Mouse (Mus musculus) bone marrow, adult 2 months (tissue): ENCODE results near the gene Zfp775.

Source experiments
- CTCF ChIP-seq: fragments of 200-500 bp; IDR thresholded peaks from 2 replicates; pipeline ENCODE4 v1.5.1; 2011; ENCODE audit warnings: low read length, control low read depth; ENCODE audit not compliant: control insufficient read depth, insufficient read depth
- POLR2A ChIP-seq: fragments of 200-500 bp; IDR thresholded peaks from 2 replicates; pipeline ENCODE4 v1.6.1; 2011; ENCODE audit warnings: low read depth, mild to moderate bottlenecking, control low read depth, low read length, borderline replicate concordance; ENCODE audit not compliant: control insufficient read depth

- TF ChIP-seq CTCF (no peak), POLR2A (no peak)
These were observed 56.9 kb downstream of the Zfp775 start for GRCm38 (mm10) chr6:48658721-48659120.
